Mouse (Mus musculus) lung, embryonic 14.5 days (tissue): Measurements from ENCODE around the gene S100pbp. TPM values are rescaled to one million over a fixed set of nuclear protein-coding genes. Genes with fewer than 3 reads are reported as not detected.

Experiments used
- ATAC-seq: fragments of 200-750 bp; cut with Nextera tagmentation; 2 replicates; pipeline ENCODE4 v1.8.0; 2017; ENCODE audit warnings: mild to moderate bottlenecking, moderate TSS enrichment, moderate library complexity; ENCODE audit not compliant: insufficient read depth
- DNase-seq: peaks from one replicate; pipeline ENCODE4 v3.0.0-alpha.2; 2015
- H3K27ac ChIP-seq: fragments of 300-500 bp; sonication (generic); 2 replicates; pipeline ENCODE4 v1.5.1; 2014; ENCODE audit warnings: low read depth, mild to moderate bottlenecking, moderate library complexity
- H3K27me3 ChIP-seq: fragments of 300-500 bp; sonication (generic); 2 replicates; pipeline ENCODE4 v1.6.1; 2014; ENCODE audit warnings: low read length, control low read depth; ENCODE audit not compliant: insufficient read depth
- H3K36me3 ChIP-seq: fragments of 300-500 bp; sonication (generic); 2 replicates; pipeline ENCODE4 v1.6.1; 2014; ENCODE audit warnings: control low read depth; ENCODE audit not compliant: insufficient read depth
- H3K4me1 ChIP-seq: fragments of 300-500 bp; sonication (generic); 2 replicates; pipeline ENCODE4 v1.6.1; 2014; ENCODE audit warnings: antibody characterized with exemption, control low read depth; ENCODE audit not compliant: insufficient read depth
- H3K4me2 ChIP-seq: fragments of 300-500 bp; sonication (generic); 2 replicates; pipeline ENCODE4 v1.6.1; 2014; ENCODE audit warnings: mild to moderate bottlenecking
- H3K4me3 ChIP-seq: fragments of 300-500 bp; sonication (generic); 2 replicates; pipeline ENCODE4 v1.5.1; 2014; ENCODE audit warnings: low read depth, low read length
- H3K9ac ChIP-seq: fragments of 300-500 bp; sonication (generic); 2 replicates; pipeline ENCODE4 v1.6.1; 2014
- H3K9me3 ChIP-seq: fragments of 300-500 bp; sonication (generic); 2 replicates; pipeline ENCODE4 v1.6.1; 2016; ENCODE audit warnings: low read depth, low read length, control low read depth
- CTCF ChIP-seq: IDR thresholded peaks from 2 replicates; pipeline ENCODE4 v1.5.1; 2016; ENCODE audit warnings: antibody characterized with exemption, low read depth
- WGBS: fragments of 180-500 bp; shearing (Covaris S2); extraction: QIAGEN DNeasy Blood & Tissue Kit; methylation state at CpG from one replicate; pipeline ENCODE4 v1.1.7; 2014; 5-methylcytosine and 5-hydroxymethylcytosine counted together
- polyA plus RNA-seq: library from polyadenylated mRNA; unstranded; fragments of >200 nt; fragmentation: Nextera tagmentation; extraction: Ambion mirVana; gene quantifications from 2 replicates; pipeline ENCODE4 v1.2.1, GENCODE M21; 2014

The S100pbp gene
- polyA plus RNA-seq, 1 experiment from 2014 or later, result 17.3 TPM

GRCm38 (mm10) chr4:129119708-129120107 lies 69.8 kb downstream of the S100pbp start:
- Histone ChIP-seq H3K9ac (no peak overlapping the region), H3K4me3 (no peak overlapping the region), H3K9me3 (no peaks in the 10 kb centered on the region), H3K4me1 (no peaks in the 10 kb centered on the region; the same call in 1 of the 2 replicates), H3K27me3 (peaks cover 38% of the 10 kb centered on the region), H3K4me2 (no peak overlapping the region), H3K27ac (no peak overlapping the region), H3K36me3 (no peaks in the 10 kb centered on the region)
- DNase-seq (no peak), ATAC-seq (no peak)
- 61% methylated on average over 10 of the region's 10 CpGs for WGBS
- no peak for TF ChIP-seq CTCF

DNA sequence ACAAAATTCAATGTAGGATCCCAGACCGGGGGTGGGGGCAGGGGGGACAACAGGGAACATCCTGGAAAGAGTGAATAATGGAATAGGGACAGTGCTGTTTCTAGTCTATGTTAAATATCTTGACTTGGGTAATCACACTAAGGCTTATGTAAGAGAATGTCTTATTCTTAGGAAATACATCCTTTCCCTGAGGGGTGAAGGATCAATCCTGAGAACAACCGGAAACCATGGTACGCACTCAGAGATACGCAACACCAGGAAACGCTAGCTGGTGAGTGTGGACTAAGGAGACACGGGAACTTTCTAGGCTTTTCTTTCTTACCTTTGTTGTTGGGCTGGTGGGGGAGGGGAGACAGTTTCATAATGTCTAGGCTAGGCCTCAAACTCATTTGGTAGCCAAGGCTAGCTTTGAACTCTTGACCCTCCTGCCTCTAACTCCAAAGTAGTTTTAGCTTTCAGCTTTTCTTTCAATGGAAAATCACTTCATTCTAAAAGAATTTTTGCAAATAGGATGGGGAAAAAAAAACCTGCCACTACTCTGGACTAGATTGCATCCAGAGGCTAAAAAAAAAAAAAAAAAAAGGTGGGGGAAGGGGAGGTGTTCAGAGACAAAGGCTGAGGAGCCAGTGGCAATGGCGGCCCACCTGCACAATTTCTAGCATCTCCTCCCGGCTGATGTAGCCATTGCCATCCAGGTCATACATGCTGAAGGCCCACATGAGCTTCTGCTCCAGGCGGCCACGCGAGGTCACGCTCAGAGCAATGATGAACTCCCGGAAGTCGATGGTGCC lies 71.6 kb downstream of the S100pbp start:
- H3K27ac ChIP-seq, result no peak overlapping the region
- no peak for TF ChIP-seq CTCF
- H3K36me3 ChIP-seq, result no peaks in the 10 kb centered on the region
- no peak overlapping the region for H3K4me3 ChIP-seq
- ATAC-seq (no peak), DNase-seq (no peak)
- peaks cover 34% of the 10 kb centered on the region for H3K27me3 ChIP-seq
- H3K4me1 ChIP-seq, result peaks cover under 1% of the 10 kb centered on the region; the same call in 1 of the 2 replicates
- no peak overlapping the region for H3K9ac ChIP-seq
- H3K4me2 ChIP-seq, result no peak overlapping the region
- 84% methylated on average over 14 of the region's 14 CpGs for WGBS
- H3K9me3 ChIP-seq, result no peaks in the 10 kb centered on the region

DNA sequence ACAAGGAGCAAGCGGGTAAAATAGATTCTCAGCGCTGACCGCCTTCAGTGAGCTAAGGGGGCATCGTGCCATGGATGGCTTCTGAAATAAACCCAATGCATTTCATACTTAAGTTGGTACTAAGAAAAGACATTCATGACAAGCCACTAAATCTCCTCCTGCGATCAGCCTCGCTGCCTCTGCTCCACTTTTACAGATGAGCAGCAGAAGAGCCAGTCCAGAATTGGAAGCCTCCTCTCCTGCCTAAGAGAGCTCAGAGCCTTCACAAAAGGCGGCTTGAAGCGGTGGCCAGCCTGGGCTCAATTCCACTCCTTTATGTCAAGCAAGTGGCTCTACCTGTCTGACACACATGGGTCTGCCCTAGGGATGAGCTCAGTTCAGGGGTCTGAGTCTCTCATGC lies 72.8 kb downstream of the S100pbp start:
- Histone ChIP-seq H3K27me3 (peaks cover 26% of the 10 kb centered on the region), H3K4me2 (no peak overlapping the region), H3K36me3 (no peaks in the 10 kb centered on the region), H3K4me3 (no peak overlapping the region), H3K4me1 (peaks cover 4% of the 10 kb centered on the region; the same call in 1 of the 2 replicates), H3K9me3 (no peaks in the 10 kb centered on the region), H3K9ac (no peak overlapping the region), H3K27ac (no peak overlapping the region)
- DNase-seq (no peak), ATAC-seq (no peak)
- TF ChIP-seq CTCF, result no peak
- 93% methylated on average over 8 of the region's 8 CpGs for WGBS

GRCm38 (mm10) chr4:129113083-129113988 lies 76.2 kb downstream of the S100pbp start:
- Histone ChIP-seq H3K4me3 (no peak overlapping the region), H3K4me1 (peaks cover 4% of the 10 kb centered on the region; the same call in 1 of the 2 replicates), H3K27me3 (no peaks in the 10 kb centered on the region), H3K36me3 (no peaks in the 10 kb centered on the region), H3K9ac (no peak overlapping the region), H3K9me3 (no peaks in the 10 kb centered on the region), H3K27ac (no peak overlapping the region), H3K4me2 (no peak overlapping the region)
- DNase-seq (peak; percentile 86), ATAC-seq (peak; percentile 71)
- TF ChIP-seq CTCF, result peak; percentile 100
- 32% methylated on average over 28 of the region's 28 CpGs for WGBS

- peaks cover 4% of the 10 kb centered on the region; the same call in 1 of the 2 replicates for H3K4me1 ChIP-seq
- no peaks in the 10 kb centered on the region for H3K36me3 ChIP-seq
- H3K4me3 ChIP-seq, result no peak overlapping the region
- 19% methylated on average over 13 of the region's 13 CpGs for WGBS
- peak; percentile 68 for DNase-seq
- H3K9ac ChIP-seq, result no peak overlapping the region
- no peaks in the 10 kb centered on the region for H3K9me3 ChIP-seq
- H3K27ac ChIP-seq, result no peak overlapping the region; the same call in 1 of the 2 replicates
- TF ChIP-seq CTCF, result no peak
- H3K4me2 ChIP-seq, result peak overlapping the region; percentile 50
- H3K27me3 ChIP-seq, result no peaks in the 10 kb centered on the region
- peak; percentile 57; the same call in 1 of the 2 replicates for ATAC-seq
Observed at GRCm38 (mm10) chr4:129112231-129112630, 77.3 kb downstream of the S100pbp start.

- Histone ChIP-seq H3K27me3 (peaks cover 3% of the 10 kb centered on the region; the same call in 1 of the 2 replicates), H3K4me2 (no peak overlapping the region), H3K4me1 (peaks cover 4% of the 10 kb centered on the region; the same call in 1 of the 2 replicates), H3K27ac (no peak overlapping the region; the same call in 1 of the 2 replicates), H3K4me3 (no peak overlapping the region), H3K36me3 (no peaks in the 10 kb centered on the region), H3K9me3 (no peaks in the 10 kb centered on the region), H3K9ac (no peak overlapping the region)
- WGBS, result 44% methylated on average over 11 of the region's 11 CpGs
- ATAC-seq (0 out of 2 replicates have a peak, but pooled peaks have one; percentile 10), DNase-seq (peak; percentile 55)
- peak; percentile 56 for TF ChIP-seq CTCF
Observed at GRCm38 (mm10) chr4:129111350-129111749, 78.2 kb downstream of the S100pbp start.
